Mouse (Mus musculus) embryonic facial prominence, embryonic 10.5 days (tissue): ENCODE results near the gene Ddx60. TPM values are rescaled to one million over a fixed set of nuclear protein-coding genes. Genes with fewer than 3 reads are reported as not detected.

Source experiments
- DNase-seq: peaks from one replicate; pipeline ENCODE4 v3.0.0-alpha.2; 2017; ENCODE audit warnings: low spot score
- H3K27ac ChIP-seq: fragments of 300-500 bp; sonication (generic); replicated peaks from 2 replicates; pipeline ENCODE4 v1.5.1; 2016; ENCODE audit warnings: mild to moderate bottlenecking
- H3K27me3 ChIP-seq: fragments of 300-500 bp; sonication (generic); replicated peaks from 2 replicates; pipeline ENCODE4 v1.6.1; 2016; ENCODE audit warnings: low read depth, mild to moderate bottlenecking; ENCODE audit not compliant: poor library complexity, severe bottlenecking
- H3K36me3 ChIP-seq: fragments of 300-500 bp; sonication (generic); replicated peaks from 2 replicates; pipeline ENCODE4 v1.6.1; 2016; ENCODE audit warnings: mild to moderate bottlenecking, moderate library complexity
- H3K4me1 ChIP-seq: fragments of 300-500 bp; sonication (generic); 2 replicates; pipeline ENCODE4 v1.6.1; 2016
- H3K4me3 ChIP-seq: fragments of 300-500 bp; sonication (generic); 2 replicates; pipeline ENCODE4 v1.5.1; 2016; ENCODE audit warnings: mild to moderate bottlenecking, moderate library complexity
- H3K9me3 ChIP-seq: fragments of 300-500 bp; sonication (generic); 2 replicates; pipeline ENCODE4 v1.6.1; 2016; ENCODE audit warnings: mild to moderate bottlenecking
- WGBS: fragments of 180-500 bp; shearing (Covaris S2); methylation state at CpG from one replicate; pipeline ENCODE4 v1.1.7; 2016; 5-methylcytosine and 5-hydroxymethylcytosine counted together
- polyA plus RNA-seq: library from polyadenylated mRNA; unstranded; fragments of >200 nt; fragmentation: Nextera tagmentation; extraction: Ambion mirVana; gene quantifications from 2 replicates; pipeline ENCODE4 v1.2.1, GENCODE M21; 2016

The Ddx60 gene
- polyA plus RNA-seq, 1 experiment from 2014 or later: 0.11 TPM

- DNase-seq: no peak
- H3K4me1 ChIP-seq: no peaks in the 10 kb centered on the region
- H3K27ac ChIP-seq: no peak overlapping the region
- no peak overlapping the region for H3K4me3 ChIP-seq
- WGBS: 90% methylated on average over 4 of the region's 4 CpGs
- peaks cover 1% of the 10 kb centered on the region; the same call in 1 of the 2 replicates for H3K9me3 ChIP-seq
- no peaks in the 10 kb centered on the region for H3K36me3 ChIP-seq
- H3K27me3 ChIP-seq: no peaks in the 10 kb centered on the region
Measured at GRCm38 (mm10) chr8:62014166-62014565, 86.3 kb downstream of the Ddx60 start.

- DNase-seq: no peak
Measured at GRCm38 (mm10) chr8:62014582-62014981, 86.7 kb downstream of the Ddx60 start.

GRCm38 (mm10) chr8:62034351-62034750 is 106.5 kb downstream of the Ddx60 start:
- Histone ChIP-seq H3K27me3 (no peaks in the 10 kb centered on the region), H3K9me3 (no peaks in the 10 kb centered on the region), H3K36me3 (no peaks in the 10 kb centered on the region), H3K27ac (no peak overlapping the region), H3K4me3 (no peak overlapping the region), H3K4me1 (no peaks in the 10 kb centered on the region)
- WGBS: 72% methylated on average over 3 of the region's 3 CpGs
- no peak for DNase-seq

More at GRCm38 (mm10) chr8:62014582-62014981, 86.7 kb downstream of the Ddx60 start:
- no peak overlapping the region for H3K27ac ChIP-seq
- no peaks in the 10 kb centered on the region for H3K9me3 ChIP-seq
- WGBS: 91% methylated on average over 4 of the region's 4 CpGs
- no peaks in the 10 kb centered on the region for H3K4me1 ChIP-seq
- no peak overlapping the region for H3K4me3 ChIP-seq
- H3K27me3 ChIP-seq: no peaks in the 10 kb centered on the region
- no peaks in the 10 kb centered on the region for H3K36me3 ChIP-seq

- H3K9me3 ChIP-seq: no peaks in the 10 kb centered on the region
- 49% methylated on average over 2 of the region's 2 CpGs for WGBS
- H3K4me1 ChIP-seq: no peaks in the 10 kb centered on the region
Measured at GRCm38 (mm10) chr8:62046809-62047208, 118.9 kb downstream of the Ddx60 start.

GRCm38 (mm10) chr8:62060357-62060756 is 132.5 kb downstream of the Ddx60 start:
- DNase-seq: no peak
- Histone ChIP-seq H3K4me3 (no peak overlapping the region), H3K9me3 (no peaks in the 10 kb centered on the region), H3K36me3 (no peaks in the 10 kb centered on the region), H3K27me3 (no peaks in the 10 kb centered on the region), H3K27ac (no peak overlapping the region), H3K4me1 (no peaks in the 10 kb centered on the region)

More at GRCm38 (mm10) chr8:62046809-62047208, 118.9 kb downstream of the Ddx60 start:
- Histone ChIP-seq H3K27ac (no peak overlapping the region), H3K4me3 (no peak overlapping the region), H3K36me3 (no peaks in the 10 kb centered on the region), H3K27me3 (no peaks in the 10 kb centered on the region)
- DNase-seq: peak; percentile 9

GRCm38 (mm10) chr8:62068305-62068704 is 140.4 kb downstream of the Ddx60 start:
- Histone ChIP-seq H3K9me3 (no peaks in the 10 kb centered on the region), H3K4me1 (no peaks in the 10 kb centered on the region), H3K27me3 (no peaks in the 10 kb centered on the region), H3K4me3 (no peak overlapping the region), H3K27ac (no peak overlapping the region), H3K36me3 (no peaks in the 10 kb centered on the region)
- DNase-seq: no peak

- no peak for DNase-seq
- no peaks in the 10 kb centered on the region for H3K27me3 ChIP-seq
- H3K4me1 ChIP-seq: no peaks in the 10 kb centered on the region
- H3K36me3 ChIP-seq: no peaks in the 10 kb centered on the region
- H3K27ac ChIP-seq: no peak overlapping the region
- 49% methylated on average over 3 of the region's 3 CpGs for WGBS
- H3K9me3 ChIP-seq: no peaks in the 10 kb centered on the region
- H3K4me3 ChIP-seq: no peak overlapping the region
Measured at GRCm38 (mm10) chr8:62080195-62080802, 152.4 kb downstream of the Ddx60 start.

GRCm38 (mm10) chr8:62081804-62082203 is 153.9 kb downstream of the Ddx60 start:
- Histone ChIP-seq H3K4me1 (no peaks in the 10 kb centered on the region), H3K27me3 (no peaks in the 10 kb centered on the region), H3K27ac (no peak overlapping the region), H3K4me3 (no peak overlapping the region), H3K36me3 (no peaks in the 10 kb centered on the region), H3K9me3 (no peaks in the 10 kb centered on the region)
- 86% methylated on average over 2 of the region's 2 CpGs for WGBS
- no peak for DNase-seq

Other genes starting within 250 kb of the Ddx60 start
- 52.2 and 62.2 TPM in 2 replicates for gene Palld, start 25.4 kb upstream of the Ddx60 start, polyA plus RNA-seq
- gene Anxa10, start 195.1 kb downstream of the Ddx60 start, polyA plus RNA-seq: not detected in 2 replicates